Mouse (Mus musculus) retina, embryonic 14.5 days (tissue): ENCODE measurements around the gene Mxi1.
A peak's percentile ranks its signal among the peaks of the same experiment; 100 is the strongest.
"Not testable (repeated sequence)": the region's sequence is repeated elsewhere in the genome, so short reads cannot be mapped to it uniquely, and the experiment has no call there.

Experiments
- DNase-seq: peaks from one replicate; pipeline ENCODE4 v3.0.0-alpha.2; 2015; ENCODE audit warnings: low spot score

The Mxi1 gene

DNA sequence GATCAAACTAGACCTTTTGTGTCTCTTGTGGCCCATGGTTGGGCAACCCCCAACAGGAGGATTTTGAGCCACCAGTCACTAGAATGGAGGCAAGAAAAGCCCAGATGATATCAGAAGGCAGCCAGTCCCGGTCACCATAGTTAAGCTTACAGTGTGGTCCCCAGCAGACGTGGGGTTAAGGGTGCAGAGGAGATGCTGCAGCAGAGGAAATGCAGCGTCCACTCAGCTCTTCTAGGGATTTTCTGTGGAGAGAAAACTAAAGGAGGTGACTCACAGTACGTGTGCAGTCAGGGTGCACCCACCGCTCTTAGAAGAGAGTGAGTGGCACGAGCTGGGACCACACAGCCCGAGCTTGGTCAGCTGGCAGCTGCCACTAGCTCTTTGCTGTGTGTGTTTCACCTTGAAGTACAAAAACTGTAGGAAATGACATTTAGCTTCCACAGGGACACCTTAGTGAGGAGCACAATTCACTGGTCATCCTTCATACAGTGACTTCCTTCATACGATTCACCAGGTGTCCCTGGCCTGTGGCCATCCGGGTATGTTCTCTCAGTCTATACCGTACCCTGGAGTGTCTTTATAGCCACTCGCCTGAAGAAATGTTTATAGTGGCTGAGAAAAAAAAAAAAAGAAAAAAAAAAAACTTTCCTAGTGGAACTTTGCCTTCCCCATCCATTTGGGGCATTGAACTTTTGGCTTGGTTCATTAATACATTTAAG, 55.9 kb downstream of the Mxi1 start:
- DNase-seq, result no peak

DNA sequence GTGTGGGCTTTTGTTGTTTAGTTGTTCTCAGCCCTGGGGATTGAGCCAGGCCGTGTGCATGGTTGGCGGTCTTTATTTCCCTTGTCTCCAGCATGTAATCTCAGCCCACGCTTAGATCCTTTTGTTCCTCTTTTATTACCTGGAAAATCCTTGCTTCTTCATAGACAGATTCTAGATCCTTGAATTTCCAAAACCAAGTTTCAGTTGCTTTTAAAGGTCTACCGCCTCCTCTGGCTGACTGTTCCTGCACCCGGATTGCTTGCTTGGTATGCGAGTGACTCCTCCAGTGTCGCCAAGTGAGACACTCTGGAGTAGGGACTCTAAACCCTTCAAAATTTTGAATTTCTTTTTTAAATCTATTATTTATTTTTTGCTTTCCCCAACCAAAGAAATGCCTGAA, 56.6 kb downstream of the Mxi1 start:
- DNase-seq, result no peak

DNA sequence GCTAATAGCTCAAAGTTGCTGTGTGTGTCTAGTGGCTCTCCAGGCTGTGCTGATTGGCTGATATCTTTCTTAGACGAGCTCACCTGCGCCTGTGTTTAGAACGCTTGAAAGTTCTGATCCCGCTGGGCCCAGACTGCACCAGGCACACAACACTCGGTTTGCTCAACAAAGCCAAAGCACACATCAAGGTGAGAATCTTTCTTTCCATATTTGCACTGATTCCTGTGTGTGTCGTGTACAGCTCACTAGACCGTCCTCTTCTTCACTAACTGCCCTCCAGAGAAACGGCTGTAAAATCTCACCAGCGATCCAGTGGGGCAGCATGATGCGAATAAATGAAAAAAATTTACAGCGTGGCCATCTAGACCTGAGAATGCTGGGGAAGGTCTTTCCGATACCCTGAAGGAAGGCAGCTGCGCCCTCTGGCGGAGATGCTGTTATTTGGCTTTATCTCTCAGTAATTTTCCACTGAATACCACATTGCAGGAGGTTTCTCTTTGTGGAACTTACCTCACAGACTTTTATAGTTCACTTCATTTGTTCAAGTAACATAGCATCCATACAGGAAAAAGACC, 59.2 kb downstream of the Mxi1 start:
- DNase-seq, result peak; percentile 94

DNA sequence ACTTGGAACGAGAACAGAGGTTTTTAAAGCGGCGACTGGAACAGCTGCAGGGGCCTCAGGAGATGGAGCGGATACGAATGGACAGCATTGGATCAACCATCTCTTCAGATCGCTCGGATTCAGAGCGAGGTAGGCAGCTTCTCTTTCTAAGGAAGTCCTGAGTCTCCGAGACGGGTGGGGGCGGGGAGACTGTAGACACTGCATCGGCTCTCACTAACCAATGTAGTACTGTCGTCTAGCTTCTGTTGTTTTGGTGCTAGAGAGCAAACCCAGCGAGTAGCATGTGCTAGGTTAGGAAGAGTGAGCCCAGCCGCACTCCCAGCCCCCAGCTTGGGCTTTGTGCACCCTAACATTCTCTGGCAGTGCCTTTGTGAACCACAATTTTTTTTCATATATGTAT, 59.9 kb downstream of the Mxi1 start:
- DNase-seq, result no peak

DNA sequence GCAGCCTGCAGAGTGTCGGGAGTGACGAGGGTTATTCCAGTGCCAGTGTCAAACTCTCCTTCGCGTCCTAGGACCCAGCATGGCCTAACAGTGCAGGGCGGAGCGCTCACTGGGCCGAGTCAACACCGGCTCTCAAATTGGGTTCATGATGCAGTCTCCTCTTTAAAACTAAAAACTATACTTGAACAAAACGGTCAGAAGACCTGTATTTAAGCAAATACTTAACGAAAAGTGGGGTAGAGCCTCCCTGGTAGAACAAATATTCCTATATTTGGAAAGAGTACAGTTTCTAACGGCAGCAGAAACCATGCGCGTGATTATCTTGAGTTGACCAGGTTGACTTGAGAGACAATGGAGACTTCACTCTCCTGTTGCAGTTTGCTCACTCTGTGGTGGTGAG, 61.3 kb downstream of the Mxi1 start, which contains the start of gene Gm10197:
Gm10197 (minus strand) TSS at position 101 of the 400 bp plus-strand sequence.
- DNase-seq, result no peak

DNA sequence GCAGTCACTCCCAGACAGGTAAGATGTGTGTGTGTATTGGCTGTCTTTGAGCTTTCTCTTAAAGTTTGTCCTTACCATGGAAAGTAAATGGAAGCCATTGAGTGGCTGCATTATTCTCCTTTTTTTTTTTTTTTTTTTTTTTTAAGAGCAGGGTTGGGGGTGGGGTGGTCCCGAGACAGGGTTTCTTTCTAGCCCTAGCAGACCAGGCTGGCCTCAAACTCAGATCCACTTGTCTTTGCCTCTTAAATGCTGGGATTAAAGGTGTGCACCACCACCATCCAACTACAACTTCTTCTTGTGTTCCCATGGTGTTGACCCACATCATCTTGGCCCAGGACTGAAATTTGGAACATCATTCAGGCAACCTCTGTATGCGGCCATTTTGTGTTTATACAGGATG, 63.3 kb downstream of the Mxi1 start:
- no peak for DNase-seq

DNA sequence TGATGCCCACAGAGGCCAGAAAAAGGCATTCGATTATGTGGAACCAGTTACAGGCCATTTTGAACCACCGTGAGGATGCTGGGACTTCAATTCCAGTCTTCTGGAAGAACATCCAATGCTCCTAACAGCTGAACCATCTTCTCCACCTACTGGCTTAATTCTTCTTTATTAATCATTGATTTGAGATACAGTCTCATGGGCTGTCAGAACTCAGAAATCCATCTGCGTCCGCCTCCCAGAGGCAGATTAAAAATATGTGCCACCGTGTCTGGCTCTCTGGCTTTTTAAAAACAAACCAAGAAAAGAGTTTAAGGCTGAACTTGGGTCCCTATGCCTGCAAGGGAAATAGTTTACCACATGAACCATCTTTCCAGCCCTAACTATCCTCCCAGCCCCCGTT, 65.0 kb downstream of the Mxi1 start:
- DNase-seq, result no peak

DNA sequence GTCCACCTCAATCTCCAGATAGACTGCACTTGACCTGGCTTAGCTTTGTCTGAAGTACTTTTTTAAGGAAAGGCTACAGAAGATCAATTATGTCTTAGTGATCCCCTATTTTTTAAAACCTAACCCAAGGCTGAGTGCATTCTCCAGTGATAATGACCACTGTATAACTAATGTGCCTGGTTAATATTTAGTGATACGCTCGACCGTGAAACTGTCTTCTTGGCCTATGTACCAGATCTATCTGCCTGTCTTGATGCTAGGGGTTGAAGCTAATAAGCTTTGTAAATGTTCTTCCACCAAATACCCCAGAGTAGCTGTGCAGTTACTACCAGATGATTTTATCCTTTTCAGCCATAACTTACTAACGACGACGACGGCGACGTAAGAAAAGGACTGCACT, 65.5 kb downstream of the Mxi1 start:
- no peak for DNase-seq

DNA sequence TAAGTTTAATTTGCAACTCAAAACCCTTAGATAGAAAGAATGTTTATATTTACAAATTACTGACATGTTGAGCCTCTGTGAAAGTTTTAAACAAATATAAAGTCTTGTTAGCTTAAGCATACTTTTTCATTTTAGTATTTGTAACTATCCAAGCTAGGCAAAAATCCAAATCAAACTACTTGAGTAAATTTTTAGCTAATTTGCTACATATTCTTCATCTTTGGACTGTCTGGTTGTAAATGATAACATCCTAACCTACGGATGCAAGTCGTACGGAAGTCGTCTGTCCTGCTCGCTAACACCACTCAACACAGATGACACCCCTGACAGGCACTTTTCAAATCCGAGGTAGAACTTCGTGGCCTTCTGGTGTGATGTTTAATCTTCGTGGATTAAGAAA, 67.3 kb downstream of the Mxi1 start:
- DNase-seq, result no peak

DNA sequence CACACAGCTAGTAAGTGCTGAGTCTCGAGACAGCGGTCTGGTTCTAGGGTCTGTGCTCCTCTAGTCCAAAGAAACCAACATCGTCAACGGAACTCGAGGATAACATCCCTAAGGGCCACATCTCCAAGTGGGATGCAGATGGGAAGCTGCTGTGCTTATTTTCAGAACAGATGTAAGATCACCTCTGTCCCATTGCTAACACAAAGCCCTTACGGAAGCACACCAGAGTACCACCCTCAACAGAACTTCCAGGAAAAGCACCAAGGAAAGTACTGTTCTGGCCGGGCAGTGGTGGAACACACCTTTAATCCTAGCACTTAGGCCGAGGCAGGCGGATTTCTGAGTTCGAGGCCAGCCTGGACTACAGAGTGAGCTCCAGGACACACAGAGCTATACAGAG, 68.1 kb downstream of the Mxi1 start:
- DNase-seq, result no peak

DNA sequence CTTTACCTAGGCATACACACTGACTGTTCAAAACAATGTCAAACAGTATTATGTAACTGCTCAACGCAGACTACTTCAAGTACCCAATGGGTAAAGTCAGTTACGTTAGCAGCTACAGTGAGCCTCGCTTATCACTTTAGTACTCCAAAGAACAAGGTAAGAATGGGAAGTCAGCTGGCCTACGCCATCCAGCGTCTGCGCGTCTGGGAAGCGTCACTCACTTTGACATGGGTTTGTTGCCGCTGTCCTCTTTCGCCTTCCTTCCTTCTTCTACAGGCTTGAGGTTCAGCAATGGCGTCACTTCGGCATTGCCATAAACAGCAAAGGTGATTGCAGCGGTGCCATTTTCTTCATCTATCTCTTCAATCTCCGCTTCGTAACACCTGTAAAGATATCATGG, 73.0 kb downstream of the Mxi1 start:
- DNase-seq, result no peak

DNA sequence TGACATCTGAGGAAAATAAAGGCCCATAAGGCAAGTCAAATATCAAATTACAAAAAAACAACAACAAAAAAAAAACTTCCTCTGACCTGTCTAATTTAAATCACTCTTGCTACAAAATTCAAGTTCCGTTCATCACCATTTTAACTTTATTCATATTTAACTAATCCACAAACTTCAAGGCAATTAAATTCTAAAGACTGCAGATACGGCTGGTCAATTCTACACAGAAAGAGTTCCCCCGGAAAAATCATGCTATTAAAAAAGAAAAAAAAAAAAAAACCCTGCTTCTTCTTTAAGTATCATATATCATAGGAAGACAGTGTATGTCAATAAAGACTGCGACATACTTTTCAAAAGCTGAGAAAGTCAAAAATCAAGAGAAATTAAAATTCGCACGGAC, 79.1 kb downstream of the Mxi1 start:
- DNase-seq, result no peak

DNA sequence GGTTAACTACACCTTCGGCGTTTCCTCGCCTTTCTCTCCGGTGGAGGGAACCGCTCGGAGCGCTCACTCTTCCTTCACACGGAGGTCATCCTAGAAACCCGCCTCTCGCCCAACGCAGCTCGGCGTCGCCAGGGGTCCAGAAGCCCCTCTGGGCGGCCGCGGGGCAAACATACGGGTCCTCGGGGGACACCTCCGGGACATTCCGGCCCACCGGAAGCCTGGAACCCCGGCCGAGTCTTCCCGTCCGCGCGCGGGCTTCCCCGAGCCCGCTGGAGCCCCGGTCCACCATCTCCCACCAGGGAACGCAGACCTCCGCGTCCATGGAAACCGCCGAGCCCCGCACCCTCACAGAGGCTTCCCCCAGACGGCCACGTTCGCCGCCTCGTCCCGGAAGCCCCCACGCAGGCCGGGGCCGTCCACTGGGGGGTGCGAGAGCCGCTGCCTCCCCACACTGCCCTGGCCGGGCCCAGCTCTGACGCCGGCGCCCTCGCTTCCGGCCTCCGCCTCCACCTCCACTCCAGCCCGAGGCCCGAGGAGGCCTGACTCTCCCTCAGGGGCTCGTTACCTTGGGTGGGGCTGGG, 79.6 kb downstream of the Mxi1 start:
- peak; percentile 63 for DNase-seq

DNA sequence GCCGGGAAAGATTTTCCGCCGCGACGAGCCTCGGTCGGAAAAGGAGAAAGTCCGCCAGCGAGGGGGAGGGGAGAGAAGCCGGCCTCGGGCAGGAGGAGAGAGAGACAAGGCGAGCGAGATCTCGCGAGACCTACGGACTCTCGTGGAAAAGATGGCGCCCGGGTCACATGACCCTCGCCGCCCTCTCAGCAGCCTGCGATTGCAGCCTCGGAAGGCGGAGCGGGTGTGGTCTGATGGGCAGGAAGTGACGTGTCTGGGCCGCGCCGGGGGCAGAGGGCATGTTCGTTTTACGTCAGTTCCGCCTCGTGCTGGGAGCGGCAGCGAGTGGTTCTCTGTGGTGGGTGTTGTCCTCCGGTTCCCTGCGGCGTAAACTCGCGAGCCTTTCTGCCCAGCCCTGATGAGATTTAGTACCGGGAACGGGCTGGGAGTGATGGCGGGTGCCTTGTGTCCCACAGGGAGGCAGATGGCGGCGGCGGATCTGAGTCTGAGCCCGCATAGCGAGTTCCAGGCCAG, 80.2 kb downstream of the Mxi1 start, which contains the start of gene Smndc1:
Smndc1 (minus strand) TSS at position 84 of the 513 bp plus-strand sequence.
- DNase-seq, result peak; percentile 100

DNA sequence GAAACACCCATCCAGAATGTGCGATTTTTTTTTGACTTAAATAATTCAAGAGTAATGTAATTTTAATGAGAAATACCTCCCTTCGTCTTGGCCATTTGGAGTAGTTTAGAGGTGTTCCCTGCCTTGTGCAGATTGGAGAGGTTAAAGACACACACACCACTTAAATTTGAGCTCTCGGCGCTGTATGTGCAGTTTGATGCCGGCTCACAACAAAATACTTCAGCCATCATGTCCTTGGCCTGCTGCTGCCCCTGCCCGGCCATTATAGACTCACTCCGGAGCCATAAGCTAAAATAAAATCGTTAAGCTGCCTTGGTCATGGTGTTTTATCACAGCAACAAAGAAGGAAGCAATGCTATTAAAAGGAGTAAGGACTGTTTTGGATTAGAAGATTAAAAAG, 81.1 kb downstream of the Mxi1 start:
- no peak for DNase-seq

DNA sequence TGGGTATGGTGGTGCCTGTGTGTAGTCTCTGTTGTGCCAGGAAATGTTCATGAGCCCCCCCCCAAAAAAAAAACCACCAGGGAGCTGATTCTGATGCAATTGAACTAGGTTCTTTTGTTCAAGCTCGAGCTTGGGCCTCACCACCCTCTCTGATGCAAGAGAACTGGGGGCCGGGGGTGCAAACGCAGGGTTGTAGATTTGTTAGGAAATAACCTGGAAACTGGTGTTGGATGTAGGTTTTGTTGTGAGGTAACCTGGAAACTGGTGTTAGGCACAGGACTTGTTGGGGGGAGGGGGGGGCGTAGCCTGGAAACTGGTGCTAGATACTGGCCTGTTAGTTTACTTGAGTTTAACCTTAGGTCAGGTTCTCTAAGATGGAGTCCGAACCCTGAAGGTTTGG, 81.5 kb downstream of the Mxi1 start:
- DNase-seq, result no peak

DNA sequence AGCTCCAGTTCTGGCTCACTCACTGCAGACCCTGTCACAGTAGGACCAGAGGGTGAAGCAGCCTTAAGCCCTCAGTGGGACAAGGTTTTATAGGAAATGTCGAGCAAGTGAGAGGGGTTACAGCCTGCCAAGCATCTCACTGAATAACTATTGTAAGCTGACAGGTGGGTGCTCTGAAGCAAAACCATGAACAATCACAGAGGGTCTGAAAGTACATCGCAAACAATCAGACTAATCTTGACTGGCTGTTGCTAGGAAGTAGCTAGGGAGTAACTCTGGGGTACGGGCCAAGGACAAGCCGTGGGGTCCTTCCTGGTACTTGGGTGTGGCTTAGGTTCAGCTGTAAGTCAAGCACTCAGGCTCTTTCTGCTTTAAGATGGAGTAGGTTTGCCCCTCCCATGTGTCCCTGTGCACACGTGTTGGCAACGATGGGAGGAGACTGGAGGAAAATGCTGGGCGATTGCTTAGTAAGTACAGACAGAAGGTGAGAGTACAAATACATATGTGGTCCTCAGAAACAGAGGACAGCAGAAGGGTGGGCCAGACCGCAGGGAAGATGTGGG, 82.5 kb downstream of the Mxi1 start:
- no peak for DNase-seq

DNA sequence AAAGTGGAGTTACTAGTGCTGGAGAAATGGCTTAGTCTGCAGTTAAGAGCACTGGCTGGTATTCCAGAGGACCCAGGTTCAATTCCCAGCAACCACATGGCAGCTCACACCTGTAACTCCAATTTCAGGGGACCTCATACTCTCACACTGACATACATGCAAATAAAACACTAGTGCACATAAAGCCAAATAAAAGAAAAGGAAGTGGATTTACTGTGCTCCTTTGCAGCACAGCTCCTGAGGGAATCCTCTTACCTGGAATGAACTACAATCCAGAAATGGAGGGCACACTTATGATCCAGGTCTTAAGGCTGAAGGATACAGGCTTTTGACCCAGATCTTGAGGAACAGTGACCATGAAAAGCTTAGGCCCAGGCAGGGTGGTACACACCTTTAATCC, 83.3 kb downstream of the Mxi1 start:
- DNase-seq, result no peak

DNA sequence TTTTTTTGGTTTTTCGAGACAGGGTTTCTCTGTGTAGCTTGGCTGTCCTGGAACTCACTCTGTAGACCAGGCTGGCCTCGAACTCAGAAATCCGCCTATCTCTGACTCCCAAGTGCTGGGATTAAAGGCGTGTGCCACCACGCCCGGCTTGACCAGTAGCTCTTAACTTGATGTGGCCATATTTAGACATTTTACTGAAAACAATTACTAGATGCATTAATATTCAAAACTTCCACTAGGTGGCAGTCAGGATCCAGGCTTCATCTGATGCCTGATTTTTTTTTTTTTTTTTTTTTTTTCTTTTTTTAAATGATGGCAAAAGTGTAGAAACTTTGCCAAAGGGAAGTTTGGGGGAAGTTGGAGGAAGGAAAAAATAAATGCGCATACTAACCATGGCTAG, 84.2 kb downstream of the Mxi1 start:
- peak; percentile 89 for DNase-seq

DNA sequence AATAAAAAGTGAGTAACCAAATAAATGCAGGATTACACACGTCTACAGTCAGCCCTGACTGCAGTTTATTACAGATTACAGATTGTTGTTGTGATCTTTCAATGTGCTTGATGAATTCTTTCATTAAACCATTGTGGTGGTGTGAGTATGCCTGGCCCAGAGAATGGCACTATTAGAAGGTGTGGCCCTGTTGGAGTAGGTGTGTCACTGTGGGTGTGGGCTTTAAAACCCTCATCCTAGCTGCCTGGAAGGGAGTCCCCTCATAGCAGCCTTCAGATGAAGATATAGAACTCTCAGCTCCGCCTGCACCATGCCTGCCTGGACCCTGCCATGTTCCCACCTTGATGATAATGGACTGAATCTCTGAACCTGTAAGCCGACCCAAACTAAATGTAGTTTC, 84.6 kb downstream of the Mxi1 start:
- not testable (repeated sequence) for DNase-seq

DNA sequence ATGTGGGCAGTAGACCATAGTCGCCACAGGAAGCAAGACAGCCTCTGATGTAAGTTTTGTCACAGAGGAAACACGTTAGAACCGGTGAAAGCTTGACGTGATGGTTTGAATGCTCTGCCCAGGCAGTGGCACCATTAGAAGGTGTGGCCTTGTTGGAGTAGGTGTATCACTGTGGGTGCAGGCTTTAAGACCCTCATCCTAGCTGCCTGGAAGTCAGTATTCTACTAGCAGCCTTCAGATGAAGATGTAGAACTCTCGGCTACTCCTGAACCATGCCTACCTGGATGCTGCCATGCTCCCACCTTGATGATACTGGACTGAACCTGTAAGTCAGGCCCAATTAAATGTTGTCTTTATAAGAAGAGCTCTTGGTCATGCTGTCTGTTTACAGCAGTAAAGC, 85.5 kb downstream of the Mxi1 start:
- DNase-seq, result not testable (repeated sequence)

DNA sequence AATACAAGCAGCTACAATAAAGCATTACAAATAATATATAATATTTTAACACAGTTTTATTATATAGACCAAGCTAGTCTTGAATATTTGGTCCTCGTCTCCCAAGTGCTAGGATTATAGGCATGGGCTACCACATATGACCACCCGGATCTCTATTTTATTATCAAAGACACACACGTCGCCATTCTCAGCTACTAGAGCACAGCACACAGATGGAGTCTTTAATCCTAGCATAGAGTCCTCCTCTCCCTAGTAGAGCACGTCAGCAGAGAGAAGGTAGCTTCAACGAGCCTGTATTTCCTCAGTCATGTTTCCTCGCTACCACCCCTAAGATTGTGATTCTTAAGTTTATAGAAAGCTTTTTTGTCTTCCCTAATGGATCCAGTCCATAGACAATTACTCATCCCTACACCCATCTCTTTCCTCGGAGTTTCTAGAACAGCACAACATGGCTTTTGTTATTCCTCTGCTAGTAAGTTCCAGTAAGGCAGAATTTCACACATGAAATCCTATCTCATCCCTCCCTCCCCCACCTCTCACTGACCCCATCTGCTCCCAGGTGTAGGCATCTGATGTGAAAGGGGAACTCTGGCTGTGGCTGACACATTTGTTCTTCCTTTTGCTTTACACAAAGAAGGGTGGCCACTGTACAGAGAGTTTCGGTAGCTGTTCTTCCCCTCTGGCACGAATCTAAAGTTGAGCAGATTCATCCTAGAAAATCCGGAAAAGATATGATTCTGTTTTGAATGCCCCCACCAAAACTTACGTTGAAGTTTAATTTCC, 87.3 kb downstream of the Mxi1 start:
- DNase-seq, result no peak
